Mouse (Mus musculus) liver, adult 2 months (tissue): ENCODE measurements around the gene Nif3l1.

ENCODE experiments used
- CTCF ChIP-seq: fragments of 200-500 bp; IDR thresholded peaks from 2 replicates; pipeline ENCODE4 v1.5.1; 2011; ENCODE audit warnings: low read depth, low read length, control low read depth
- POLR2A ChIP-seq: fragments of 200-500 bp; IDR thresholded peaks from 2 replicates; pipeline ENCODE4 v1.6.1; 2011; ENCODE audit warnings: low read length, control low read depth; ENCODE audit not compliant: insufficient read depth; ENCODE audit errors: extremely low read depth

DNA sequence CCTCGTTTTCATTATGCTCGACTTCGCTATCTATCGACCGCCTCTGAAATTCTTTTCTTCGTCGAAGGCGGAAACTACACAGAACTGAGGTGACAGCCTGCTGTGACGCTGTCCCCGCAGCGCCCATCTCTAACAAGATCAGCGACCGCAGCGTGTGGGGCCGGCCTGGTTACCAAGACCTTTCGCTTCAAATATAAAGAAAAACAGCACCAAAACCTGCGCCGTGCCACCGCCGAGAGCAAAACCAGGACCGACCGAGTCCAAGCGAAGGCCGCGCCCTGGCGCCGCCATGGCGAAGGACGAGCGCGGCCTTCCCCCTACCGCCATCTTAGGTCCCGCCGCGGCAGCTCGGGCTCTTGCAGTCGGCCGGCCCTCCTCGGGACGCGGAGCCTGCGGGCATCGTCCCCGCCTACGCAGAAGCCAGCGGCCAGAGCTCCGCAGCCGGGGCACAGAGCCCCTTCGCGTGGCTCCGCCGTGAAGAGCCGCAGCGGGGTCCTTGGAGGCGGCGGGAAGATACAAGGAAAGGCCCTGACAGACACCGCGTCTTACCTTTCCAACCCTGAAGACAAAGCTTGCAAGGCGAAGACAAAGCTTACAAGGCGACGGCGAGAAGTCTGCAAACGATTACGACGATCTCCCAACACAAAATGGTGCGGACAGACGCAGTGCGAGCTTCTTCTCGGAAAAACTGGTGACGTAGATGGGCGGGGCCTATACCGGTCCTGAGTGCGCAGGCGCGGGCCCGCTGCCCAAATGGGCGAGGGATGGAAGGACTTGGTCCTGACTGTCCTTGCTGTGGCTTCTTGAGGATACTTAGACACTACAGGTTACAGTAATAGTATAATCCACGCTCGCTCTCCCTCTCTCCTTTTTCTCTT, 21.3 kb upstream of the Nif3l1 start, which contains the start of gene Clk1:
- no peak for TF ChIP-seq CTCF
- TF ChIP-seq POLR2A: peak; percentile 93; the same call in 1 of the 2 replicates
